Mouse (Mus musculus) C2C12 (cell line): ENCODE measurements around the gene Ache. TPM values are rescaled to one million over a fixed set of nuclear protein-coding genes. Genes with fewer than 3 reads are reported as not detected.

Source experiments
- H3K27me3 ChIP-seq: one replicate; pipeline ENCODE4 v1.6.1; 2011; ENCODE audit not compliant: control insufficient read depth, insufficient read depth, insufficient read length
- H3K36me3 ChIP-seq: one replicate; pipeline ENCODE4 v1.6.1; 2011; ENCODE audit not compliant: control insufficient read depth, insufficient read depth
- H3K4me3 ChIP-seq: one replicate; pipeline ENCODE4 v1.5.1; 2011; ENCODE audit warnings: mild to moderate bottlenecking, control low read depth; ENCODE audit not compliant: poor library complexity, insufficient read depth, severe bottlenecking
- H3K79me2 ChIP-seq: one replicate; pipeline ENCODE4 v1.6.1; 2011; ENCODE audit not compliant: control insufficient read depth, insufficient read depth
- H3K79me3 ChIP-seq: one replicate; pipeline ENCODE4 v1.6.1; 2011; ENCODE audit warnings: low read depth, control low read depth
- H3ac ChIP-seq: one replicate; pipeline ENCODE3; 2011; ENCODE audit warnings: low read depth; ENCODE audit not compliant: control insufficient read depth, insufficient read length
- CEBPB ChIP-seq: IDR thresholded peaks from one replicate; pipeline ENCODE4 v1.6.1; 2011; ENCODE audit warnings: low read depth, mild to moderate bottlenecking, control low read depth, moderate library complexity
- CTCF ChIP-seq: IDR thresholded peaks from one replicate; pipeline ENCODE4 v1.5.1; 2011; ENCODE audit not compliant: control insufficient read depth, insufficient read depth, insufficient read length
- FOSL1 ChIP-seq: IDR thresholded peaks from one replicate; pipeline ENCODE4 v1.8.0; 2011; ENCODE audit warnings: mild to moderate bottlenecking, low read length; ENCODE audit not compliant: poor library complexity, insufficient read depth, severe bottlenecking
- MAX ChIP-seq: IDR thresholded peaks from one replicate; pipeline ENCODE4 v1.6.1; 2011; ENCODE audit warnings: mild to moderate bottlenecking, control low read depth
- MYOD1 ChIP-seq: IDR thresholded peaks from one replicate; pipeline ENCODE4 v1.6.1; 2011; ENCODE audit warnings: low read depth; ENCODE audit not compliant: control insufficient read depth, insufficient read length
- MYOG ChIP-seq: IDR thresholded peaks from one replicate; pipeline ENCODE4 v1.6.1; 2011; ENCODE audit not compliant: control insufficient read depth, insufficient read length; ENCODE audit errors: extremely low read depth
- USF1 ChIP-seq: IDR thresholded peaks from one replicate; pipeline ENCODE4 v1.6.1; 2011; ENCODE audit warnings: low read depth, mild to moderate bottlenecking, control low read depth, moderate library complexity
- polyA plus RNA-seq: library from polyadenylated mRNA; unstranded; fragments of >200 nt; fragmentation: generic; extraction: Trizol; gene quantifications from one replicate; pipeline ENCODE4 v1.2.1, GENCODE M21; 2012; ENCODE audit warnings: missing spikeins

Ache gene
- polyA plus RNA-seq, 1 experiment: 0.06 TPM

DNA sequence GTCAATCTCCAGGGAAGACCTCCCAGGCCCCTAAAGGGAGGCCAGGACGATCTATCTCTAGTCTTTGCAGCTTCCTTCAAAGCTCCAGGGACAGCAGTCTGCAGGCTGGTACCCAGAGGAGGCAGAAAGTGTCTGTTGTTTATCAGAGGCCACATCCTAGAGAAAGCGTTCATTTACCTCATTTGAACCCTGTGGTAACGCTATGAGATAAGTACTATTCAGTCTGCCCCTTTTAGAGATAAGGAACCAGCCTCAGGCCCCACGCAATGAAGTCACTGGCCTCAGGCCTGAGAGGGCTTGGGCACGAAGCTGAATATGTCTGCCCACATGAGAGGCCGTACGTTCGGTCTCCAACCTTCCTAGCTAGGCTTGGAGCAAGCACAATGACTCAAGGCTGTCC is 30.0 kb downstream of the Ache start:
- Histone ChIP-seq H3K4me3 (no peak overlapping the region), H3K27me3 (no peaks in the 10 kb centered on the region), H3K79me2 (peaks cover 15% of the 10 kb centered on the region), H3ac (no peak overlapping the region), H3K36me3 (peaks cover 7% of the 10 kb centered on the region), H3K79me3 (peaks cover 14% of the 10 kb centered on the region)
- TF ChIP-seq USF1: no peak
- TF ChIP-seq MAX: no peak
- no peak for TF ChIP-seq MYOD1
- no peak for TF ChIP-seq CEBPB
- no peak for TF ChIP-seq CTCF
- TF ChIP-seq MYOG: no peak
- no peak for TF ChIP-seq FOSL1

DNA sequence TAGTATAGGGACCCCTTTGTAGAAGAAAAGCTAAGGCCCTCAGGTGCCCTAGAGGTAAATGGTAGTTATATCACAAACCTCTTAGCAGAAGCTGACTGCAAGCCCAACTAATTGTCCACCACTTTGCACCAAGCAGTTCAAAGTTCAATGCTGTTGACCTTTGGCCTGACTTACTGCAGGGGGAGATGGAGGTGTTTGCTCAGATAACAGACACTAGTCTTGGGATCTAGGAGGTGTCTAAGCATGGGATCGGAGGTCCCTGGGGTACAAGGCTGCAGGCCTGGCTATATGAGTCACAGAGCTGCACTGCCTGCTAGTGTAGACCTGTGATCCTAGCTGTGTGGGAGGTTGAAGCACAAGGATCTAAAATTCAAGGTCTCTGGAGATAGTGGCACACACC is 31.3 kb downstream of the Ache start:
- no peaks in the 10 kb centered on the region for H3K27me3 ChIP-seq
- peaks cover 3% of the 10 kb centered on the region for H3K79me3 ChIP-seq
- no peak for TF ChIP-seq MYOG
- no peak for TF ChIP-seq USF1
- TF ChIP-seq CEBPB: no peak
- TF ChIP-seq MYOD1: no peak
- no peak for TF ChIP-seq CTCF
- no peak for TF ChIP-seq MAX
- no peak for TF ChIP-seq FOSL1
- H3K79me2 ChIP-seq: peaks cover 3% of the 10 kb centered on the region
- H3K4me3 ChIP-seq: no peak overlapping the region
- H3K36me3 ChIP-seq: peaks cover 7% of the 10 kb centered on the region
- no peak overlapping the region for H3ac ChIP-seq

DNA sequence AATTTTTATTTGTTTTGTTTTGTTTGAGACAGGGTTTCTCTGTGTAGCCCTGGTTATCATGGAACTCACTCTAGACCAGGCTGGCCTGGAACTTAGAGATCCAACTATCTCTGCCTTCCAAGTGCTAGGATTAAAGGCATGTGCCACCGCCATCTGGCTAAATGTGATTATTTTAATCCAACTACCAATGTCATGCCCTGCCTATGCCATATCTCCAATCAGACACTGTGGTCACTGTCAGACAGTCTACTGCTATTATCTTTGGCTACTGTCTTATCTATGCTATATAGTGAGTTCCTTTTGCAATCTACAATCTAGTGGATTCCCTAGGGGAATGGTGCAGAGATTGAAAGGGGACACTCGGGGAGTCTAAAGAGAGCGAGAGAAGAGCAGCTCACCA is 33.7 kb downstream of the Ache start:
- H3K36me3 ChIP-seq: peaks cover 7% of the 10 kb centered on the region
- H3K79me3 ChIP-seq: no peaks in the 10 kb centered on the region
- TF ChIP-seq USF1 (no peak), MAX (no peak), MYOD1 (no peak), FOSL1 (no peak), CEBPB (no peak), MYOG (no peak), CTCF (no peak)
- H3K79me2 ChIP-seq: no peaks in the 10 kb centered on the region
- H3ac ChIP-seq: no peak overlapping the region
- no peaks in the 10 kb centered on the region for H3K27me3 ChIP-seq
- no peak overlapping the region for H3K4me3 ChIP-seq

DNA sequence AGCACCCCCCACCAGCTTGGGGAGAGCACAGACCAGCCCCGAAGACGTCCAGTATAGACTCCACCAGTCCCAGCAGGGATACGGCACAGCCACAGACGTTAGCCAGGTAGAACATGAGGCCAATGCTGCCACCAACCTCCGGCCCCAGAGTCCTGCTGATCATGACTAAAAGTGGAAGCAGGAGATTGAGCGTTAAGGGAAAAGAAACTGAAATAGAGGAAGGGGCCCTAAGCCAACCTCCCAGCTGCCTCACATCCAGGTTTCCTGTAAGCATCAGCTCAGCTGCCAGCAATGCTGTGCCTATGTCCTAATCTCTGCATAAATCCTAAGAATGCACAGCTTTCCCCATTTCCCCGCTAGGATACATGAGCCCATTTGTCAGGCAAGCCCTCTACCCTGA is 43.6 kb downstream of the Ache start:
- no peaks in the 10 kb centered on the region for H3K27me3 ChIP-seq
- H3K4me3 ChIP-seq: no peak overlapping the region
- H3K79me3 ChIP-seq: no peaks in the 10 kb centered on the region
- no peak for TF ChIP-seq USF1
- TF ChIP-seq FOSL1: no peak
- no peak for TF ChIP-seq CEBPB
- TF ChIP-seq MAX: no peak
- no peak for TF ChIP-seq MYOD1
- TF ChIP-seq CTCF: no peak
- TF ChIP-seq MYOG: no peak
- no peak overlapping the region for H3ac ChIP-seq
- no peaks in the 10 kb centered on the region for H3K79me2 ChIP-seq
- H3K36me3 ChIP-seq: no peaks in the 10 kb centered on the region

GRCm38 (mm10) chr5:137332857-137333511 is 45.7 kb downstream of the Ache start:
- H3K4me3 ChIP-seq: peak overlapping the region; percentile 56
- H3K79me3 ChIP-seq: no peaks in the 10 kb centered on the region
- no peaks in the 10 kb centered on the region for H3K79me2 ChIP-seq
- TF ChIP-seq MAX (no peak), CEBPB (no peak), CTCF (no peak), MYOD1 (no peak), USF1 (no peak), MYOG (no peak), FOSL1 (no peak)
- H3K36me3 ChIP-seq: no peaks in the 10 kb centered on the region
- no peaks in the 10 kb centered on the region for H3K27me3 ChIP-seq
- peak overlapping the region; percentile 31 for H3ac ChIP-seq
